Mouse (Mus musculus) retina, adult 2 months (tissue): Measurements from ENCODE around the gene Tvp23b.
A peak's percentile ranks its signal among the peaks of the same experiment; 100 is the strongest.

ENCODE experiments used
- DNase-seq: peaks from one replicate; pipeline ENCODE4 v3.0.0-alpha.2; 2012; ENCODE audit warnings: low read depth, low spot score

Gene Tvp23b

GRCm38 (mm10) chr11:62891763-62892162 lies 12.5 kb downstream of the Tvp23b start:
- no peak for DNase-seq

GRCm38 (mm10) chr11:62901699-62902323 lies 22.6 kb downstream of the Tvp23b start:
- DNase-seq: peak; percentile 48

GRCm38 (mm10) chr11:62903871-62904495 lies 24.7 kb downstream of the Tvp23b start:
- DNase-seq: no peak

DNA sequence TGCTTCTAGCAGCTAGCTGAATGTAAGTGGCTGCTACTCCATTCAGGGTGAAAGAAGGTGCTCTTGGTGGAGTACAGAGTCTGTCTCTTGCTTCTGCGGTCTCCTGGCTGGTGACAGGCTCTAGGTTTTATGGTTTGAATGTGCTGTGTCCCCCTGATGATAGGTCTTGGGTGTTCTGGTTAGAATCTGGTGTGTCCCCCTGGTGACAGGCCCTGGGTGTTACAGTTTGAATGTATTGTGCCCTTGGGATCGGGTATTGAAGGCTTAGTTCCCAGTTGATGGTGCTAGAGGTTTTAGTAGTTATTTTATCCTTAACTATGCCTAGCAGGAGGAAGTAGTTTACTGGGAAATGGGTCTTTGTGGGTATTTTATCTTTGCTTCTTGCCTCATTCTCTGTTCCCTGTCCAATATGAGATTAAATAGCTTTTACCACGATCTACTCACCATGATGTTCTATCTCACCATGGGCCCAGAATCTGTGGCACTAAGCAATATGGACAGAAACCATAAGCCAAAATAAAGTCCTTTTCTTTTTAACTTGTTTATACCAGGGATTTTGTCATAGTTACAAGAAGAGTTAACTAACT lies 30.6 kb downstream of the Tvp23b start:
- no peak for DNase-seq

GRCm38 (mm10) chr11:62911362-62911761 lies 32.1 kb downstream of the Tvp23b start:
- DNase-seq: no peak

GRCm38 (mm10) chr11:62913141-62913540 lies 33.9 kb downstream of the Tvp23b start:
- no peak for DNase-seq

DNA sequence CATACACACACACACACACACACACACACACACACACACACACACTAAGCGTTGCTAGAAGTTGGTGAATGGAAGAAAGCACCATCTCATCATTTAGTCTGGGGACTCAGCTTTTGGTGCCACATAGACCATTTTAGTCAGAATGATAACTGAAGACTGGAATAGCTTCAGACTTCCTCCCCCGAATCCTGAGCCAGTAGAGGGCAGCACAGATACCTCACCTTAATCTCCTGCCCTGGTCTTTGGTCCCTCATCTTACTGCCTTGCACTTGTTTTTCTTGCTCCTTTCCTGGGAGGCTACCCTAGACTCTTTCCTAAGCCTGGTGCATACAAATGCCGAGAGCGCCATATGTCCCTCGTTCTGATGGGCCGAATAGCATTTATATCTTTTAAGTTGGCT lies 35.3 kb downstream of the Tvp23b start:
- DNase-seq: no peak

GRCm38 (mm10) chr11:62915486-62915885 lies 36.2 kb downstream of the Tvp23b start:
- DNase-seq: no peak

DNA sequence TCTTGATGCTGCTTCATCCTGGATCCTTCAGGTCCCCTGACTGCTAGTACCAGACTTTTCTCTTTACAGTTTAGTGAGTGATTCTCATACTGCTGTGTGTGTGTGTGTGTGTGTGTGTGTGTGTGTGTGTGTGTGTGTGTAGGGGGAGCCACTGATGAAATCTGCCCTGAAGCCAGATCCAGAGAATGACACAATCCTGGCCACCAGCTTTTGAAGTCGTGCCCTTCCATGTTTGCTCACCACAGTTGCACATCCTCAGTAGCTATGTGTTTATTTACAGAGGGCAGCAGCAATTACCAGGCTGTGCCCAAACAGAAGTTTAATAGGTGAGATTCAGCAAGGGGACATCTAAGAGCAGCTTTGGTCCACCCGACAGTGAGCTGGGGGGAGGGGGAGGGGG lies 37.5 kb downstream of the Tvp23b start:
- DNase-seq: no peak

- no peak for DNase-seq
Observed at GRCm38 (mm10) chr11:62919946-62920742, 40.9 kb downstream of the Tvp23b start.

DNA sequence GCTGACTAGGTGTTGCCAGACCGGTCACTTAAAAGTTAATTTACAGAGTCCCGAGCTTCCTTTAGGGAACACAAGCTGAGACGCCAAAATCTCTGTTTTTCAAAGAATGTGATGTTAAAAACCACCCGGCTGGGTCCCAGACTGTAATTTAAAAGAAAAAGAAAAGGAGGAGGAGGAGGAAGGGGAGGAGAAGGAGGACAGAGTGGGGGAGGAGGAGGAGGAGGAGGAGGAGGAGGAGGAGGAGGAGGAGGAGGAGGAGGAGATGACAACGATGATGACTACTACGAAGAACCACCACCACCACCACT lies 41.4 kb downstream of the Tvp23b start:
- DNase-seq: no peak

DNA sequence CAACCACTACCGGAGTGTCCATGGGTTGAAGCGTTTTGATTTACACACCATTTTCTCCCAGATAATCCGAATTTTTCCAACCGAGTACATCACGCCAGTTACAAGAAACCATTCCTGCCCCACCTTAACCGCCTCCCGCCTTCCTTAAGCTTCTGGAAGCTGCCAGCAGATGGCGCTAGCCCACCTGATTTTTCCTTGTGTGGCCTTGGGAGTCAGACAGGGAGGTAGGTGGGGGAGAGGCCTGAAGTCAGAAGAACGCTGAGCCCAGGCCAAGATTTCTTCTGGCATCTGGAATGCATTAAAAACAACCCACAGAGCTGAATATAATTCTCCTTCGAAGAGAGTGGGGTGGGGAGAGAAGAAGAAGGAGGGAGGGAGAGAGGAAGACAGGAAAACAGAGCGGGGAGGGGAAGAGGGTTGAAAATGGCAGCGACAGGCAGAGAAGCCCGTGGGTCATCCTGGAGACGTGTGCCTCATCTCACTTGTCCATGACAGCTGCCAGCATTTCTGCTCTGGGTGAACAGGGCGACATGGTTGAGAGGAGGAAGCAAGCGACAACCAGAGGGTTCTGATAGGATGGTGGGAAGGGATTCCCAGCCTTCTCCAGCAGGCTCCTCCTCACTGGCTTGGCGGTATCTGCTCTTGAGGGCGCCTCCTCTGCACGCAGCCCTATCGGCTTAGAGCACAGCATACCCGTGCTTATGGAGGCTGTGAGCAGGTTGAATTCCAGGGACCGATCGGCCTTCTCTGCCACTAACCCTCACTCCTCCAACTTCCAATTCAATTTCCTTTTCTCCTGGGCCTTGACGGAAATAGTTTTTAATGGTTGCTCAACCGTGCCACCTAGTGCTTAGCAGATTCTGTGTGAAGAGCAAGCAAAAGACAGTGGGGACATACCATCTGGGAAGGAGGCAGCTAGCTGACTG lies 42.1 kb downstream of the Tvp23b start:
- peak; percentile 65 for DNase-seq

DNA sequence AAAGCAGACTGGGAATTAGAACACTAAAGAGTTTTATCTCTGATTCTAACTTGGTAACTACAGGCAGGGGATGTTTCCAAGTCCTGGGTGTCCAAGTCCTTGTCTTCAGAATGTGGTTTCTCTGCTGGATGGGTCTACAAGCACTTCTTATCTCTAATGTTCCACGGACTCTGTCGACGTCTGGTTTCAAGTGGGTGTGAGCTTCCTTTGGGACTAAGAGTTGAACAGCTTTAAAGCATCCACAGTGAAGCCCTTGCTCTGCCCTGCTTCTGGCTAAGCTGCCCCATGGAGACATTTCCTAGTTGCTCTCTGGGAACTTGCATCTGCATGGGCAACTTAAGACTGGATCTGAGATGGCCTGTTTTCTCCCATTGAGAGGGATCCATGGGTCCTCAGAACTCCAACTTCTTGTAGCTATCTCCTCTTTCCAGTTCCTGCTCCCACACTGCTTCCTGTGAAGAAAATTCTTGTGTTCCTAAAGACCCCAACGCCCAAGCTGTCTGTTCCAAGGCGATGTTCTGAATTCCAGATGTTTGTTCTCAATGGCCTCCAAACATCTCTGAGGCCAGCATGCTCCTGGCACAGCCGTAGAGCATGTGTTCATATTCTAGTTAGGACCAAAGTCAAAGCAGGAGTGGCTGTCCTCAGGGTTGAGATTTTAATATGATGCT lies 45.0 kb downstream of the Tvp23b start:
- DNase-seq: no peak

DNA sequence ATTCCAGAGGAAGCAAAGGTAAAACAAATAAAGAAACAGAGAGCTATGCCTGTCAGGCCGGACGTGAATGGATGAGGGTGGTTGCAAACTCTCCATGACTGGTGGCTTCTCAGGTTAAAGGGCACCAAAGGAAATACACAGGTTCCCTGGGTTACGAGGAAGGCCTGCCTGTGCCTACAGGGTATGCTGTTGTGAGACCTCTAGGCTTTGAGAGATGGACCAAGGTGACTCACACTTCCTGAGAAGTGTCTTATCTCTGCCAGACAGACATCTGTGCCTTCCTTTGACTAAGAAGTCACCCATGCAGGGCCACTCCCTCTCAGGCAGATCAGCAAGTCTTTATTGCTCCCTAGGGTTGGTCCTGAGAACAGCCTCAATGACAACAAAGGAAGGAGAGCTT lies 50.5 kb downstream of the Tvp23b start:
- no peak for DNase-seq

- no peak for DNase-seq
Observed at GRCm38 (mm10) chr11:62930574-62930973, 51.3 kb downstream of the Tvp23b start.

DNA sequence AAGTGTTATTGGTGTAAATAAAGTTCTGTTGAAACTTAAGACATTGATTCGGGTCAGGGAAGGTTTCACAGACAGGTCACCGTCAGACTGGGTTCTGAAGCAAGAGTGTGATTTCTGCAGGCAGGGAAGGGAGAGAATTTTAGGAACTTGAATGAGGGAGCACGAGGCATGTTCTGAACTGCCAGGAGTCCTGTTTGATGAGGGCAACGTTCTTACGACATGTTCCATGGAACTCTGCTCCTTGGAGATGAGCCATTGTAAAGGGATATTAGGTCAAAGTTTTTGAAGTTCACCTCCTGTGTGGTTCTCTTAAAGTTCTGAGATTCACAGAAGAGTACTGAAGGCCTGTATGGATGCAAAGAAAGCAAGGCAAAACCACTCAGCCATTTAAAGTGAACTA lies 51.9 kb downstream of the Tvp23b start:
- no peak for DNase-seq

DNA sequence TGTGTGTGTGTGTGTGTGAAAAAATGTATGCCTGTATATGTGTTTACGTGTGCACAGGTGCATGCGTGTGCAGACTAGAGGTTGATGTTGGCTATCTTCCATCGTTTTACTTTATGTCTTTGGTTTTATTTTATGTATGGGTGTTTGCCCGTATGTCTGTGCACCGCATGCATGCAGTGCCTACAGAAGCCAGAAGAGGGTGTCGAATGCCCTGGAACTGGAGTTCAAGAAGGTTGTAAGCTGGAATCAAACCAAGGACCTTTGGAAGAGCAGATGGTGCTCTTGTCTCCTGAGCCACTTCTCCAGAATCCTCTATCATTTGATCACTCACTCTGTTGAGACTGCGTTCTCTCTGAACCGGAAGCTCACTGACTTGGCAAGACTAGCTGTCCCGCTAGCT lies 53.8 kb downstream of the Tvp23b start:
- no peak for DNase-seq

DNA sequence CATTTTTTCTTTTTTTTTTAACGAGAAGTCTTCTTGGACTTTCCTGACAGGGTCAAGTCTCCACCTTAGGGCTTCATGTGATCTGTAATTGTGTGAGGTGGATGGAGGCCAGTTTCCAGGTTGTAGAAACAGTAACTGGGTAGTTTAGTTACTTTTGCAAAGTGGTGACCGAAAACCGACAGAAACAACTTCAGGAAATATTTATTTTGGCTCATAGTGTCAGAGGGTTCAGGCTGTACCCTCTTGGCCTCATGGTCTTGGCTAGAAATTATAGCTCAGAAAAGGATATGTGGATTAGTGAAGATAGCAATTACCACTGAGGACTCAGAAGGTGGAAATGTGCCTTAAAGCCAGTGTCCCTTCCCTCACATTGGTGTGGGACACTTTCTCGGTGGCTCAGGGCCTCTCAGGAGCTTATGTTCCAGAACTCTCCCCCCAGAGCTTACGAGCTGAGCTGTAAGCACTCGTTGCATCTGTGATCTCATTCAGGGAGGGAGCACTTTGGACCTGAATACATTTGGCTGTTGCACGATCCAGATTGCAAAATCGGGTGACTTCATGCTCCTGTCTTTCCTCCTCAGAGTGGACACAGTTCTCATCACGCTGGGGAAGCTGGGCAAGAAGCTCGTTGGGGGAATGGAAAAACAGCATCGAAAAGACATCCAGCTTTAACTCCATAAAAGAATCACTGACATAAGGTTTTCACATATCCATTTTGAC lies 55.7 kb downstream of the Tvp23b start:
- DNase-seq: no peak

DNA sequence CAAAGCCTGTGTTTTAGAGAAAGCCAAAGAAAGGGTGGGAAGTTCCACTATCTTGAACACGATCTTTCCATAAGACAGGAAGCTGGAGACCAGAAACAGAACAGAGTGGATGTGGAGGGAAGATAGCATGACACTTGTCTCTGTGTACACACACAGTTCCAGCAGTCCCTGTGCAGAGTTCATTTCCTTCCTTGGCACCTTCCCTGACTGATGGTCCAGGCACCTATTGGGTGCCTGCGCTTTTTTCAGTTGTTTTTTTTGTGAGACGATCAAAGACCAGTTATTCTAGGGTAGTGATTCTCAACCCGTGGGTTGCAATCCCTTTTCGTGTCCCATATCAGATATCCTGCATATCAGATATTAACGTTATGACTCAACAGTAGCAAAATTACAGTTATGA lies 58.7 kb downstream of the Tvp23b start:
- DNase-seq: no peak

DNA sequence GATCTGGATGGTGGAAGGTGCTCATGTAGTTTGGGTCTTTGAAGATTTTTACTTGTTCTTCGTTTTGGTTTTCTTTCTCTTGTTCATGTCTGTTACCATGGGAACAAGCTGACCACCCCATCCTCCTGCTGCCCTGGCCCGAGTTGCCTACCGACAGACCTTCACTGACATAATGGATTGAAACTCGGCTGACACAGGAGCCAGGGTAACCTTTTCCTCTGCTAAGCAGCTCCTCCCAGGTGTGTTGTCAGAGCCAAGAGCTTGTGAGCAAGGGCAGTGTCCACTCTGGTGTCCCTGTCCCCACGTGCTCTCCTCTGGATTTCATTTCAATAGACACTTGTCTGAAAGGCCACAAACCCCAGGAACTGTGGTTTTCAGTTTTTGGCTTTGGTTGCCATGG lies 59.7 kb downstream of the Tvp23b start:
- DNase-seq: no peak
